In genomic region chr1:130940065-130940687, GRCm38 (mm10) we compare ENCODE assay signal across 14 mouse cellular contexts. TPM values are rescaled to one million over a fixed set of nuclear protein-coding genes. Genes with fewer than 3 reads are reported as not detected.
"Had no signal": no experiment of that assay in that cellular context is flagged by ENCODE, and none has a peak within 500 bp of the region (broad histone marks: within the 10 kb centered on the region; RNA-seq: fewer than 3 reads in every experiment).

Gene Il19, minus strand, starts transcription at chr1:130940115.

- ATAC-seq: lung, postnatal 0 days; midbrain, embryonic 15.5 days had no signal

- DNase-seq: kidney, adult 9 months; kidney, postnatal 36 days; layer of hippocampus, adult 9-11 months; lung, adult 2 months; lung, postnatal 4 days; retina, postnatal 1 day; right cerebral cortex, postnatal 4 days; spleen, adult 18-20 months had no signal

RNA-seq across cellular contexts. Expression of gene Il19, which starts in this region (rescaled TPM):
- total RNA-seq: layer of hippocampus, adult 18-20 months; left cerebral cortex, postnatal 10 days; megakaryocyte, adult 5-6 weeks; monocyte, adult 5-6 weeks had no signal
